Mouse (Mus musculus) urinary bladder, postnatal 14 days (tissue): ENCODE data around the gene Stxbp1.

Source experiments
- DNase-seq: peaks from one replicate; pipeline ENCODE4 v3.0.0; 2021; ENCODE audit warnings: low spot score

The Stxbp1 gene

GRCm38 (mm10) chr2:32752181-32752580 lies 94.9 kb downstream of the Stxbp1 start:
- no peak for DNase-seq

GRCm38 (mm10) chr2:32751665-32752033 lies 95.4 kb downstream of the Stxbp1 start:
- DNase-seq, result no peak

- peak; percentile 78 for DNase-seq
These were observed 96.0 kb downstream of the Stxbp1 start for GRCm38 (mm10) chr2:32750887-32751664.

DNA sequence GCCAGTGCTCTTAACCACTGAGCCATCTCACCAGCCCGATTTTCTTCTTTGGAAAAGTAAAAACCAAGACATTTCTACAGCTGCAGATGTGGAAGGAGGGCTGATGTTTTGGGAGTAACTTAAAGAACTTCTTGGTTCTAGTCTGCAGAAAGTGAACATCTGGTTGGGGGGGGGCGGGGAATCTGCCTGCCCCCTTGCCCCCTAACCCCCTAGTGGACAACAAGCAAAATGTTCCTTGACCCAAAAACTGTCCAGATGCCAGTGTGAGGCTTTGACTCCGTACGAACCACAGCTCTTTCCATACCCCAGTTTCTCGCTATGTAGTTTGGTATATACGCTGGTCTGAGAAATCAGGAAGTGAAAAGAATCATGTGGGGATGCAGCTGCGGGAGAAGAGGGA lies 96.8 kb downstream of the Stxbp1 start:
- no peak for DNase-seq

DNA sequence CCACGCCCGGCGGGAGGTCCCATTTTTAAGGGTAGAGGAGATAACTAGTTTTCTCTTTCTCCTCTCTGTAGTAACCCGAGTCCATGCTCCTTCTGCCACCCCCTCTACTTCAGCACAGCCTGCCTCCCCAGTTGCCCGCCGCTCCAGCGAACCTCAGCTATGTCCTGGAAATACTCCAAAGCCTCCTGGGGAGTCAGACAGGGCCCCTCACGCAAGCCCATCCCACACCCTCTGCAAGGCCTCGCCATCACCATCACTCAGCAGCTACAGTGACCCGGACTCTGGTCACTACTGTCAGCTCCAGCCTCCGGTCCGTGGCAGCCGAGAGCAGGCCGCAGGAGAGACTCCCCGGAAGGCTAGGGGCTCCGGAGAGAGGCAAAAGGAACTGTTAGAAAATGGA lies 98.0 kb downstream of the Stxbp1 start:
- DNase-seq, result no peak

GRCm38 (mm10) chr2:32744272-32744982 lies 102.6 kb downstream of the Stxbp1 start:
- DNase-seq, result no peak

DNA sequence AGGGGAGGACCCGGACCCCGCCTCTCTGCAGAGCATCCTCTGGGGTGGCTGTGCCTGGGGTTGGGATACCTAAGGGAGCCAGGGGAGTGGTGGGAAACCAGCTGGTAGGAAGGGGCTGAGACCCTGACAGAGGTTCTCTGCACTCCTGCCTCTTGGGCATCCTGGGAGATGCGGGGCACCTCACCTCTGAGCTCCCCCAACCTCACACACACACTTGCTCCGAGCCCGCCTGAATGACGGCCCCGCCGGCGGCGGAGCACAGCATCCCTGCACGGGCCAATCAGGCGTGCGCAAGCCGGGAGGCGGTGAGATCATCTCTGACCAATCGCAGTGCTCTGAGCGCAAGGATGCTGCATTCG lies 104.9 kb downstream of the Stxbp1 start:
- no peak for DNase-seq

DNA sequence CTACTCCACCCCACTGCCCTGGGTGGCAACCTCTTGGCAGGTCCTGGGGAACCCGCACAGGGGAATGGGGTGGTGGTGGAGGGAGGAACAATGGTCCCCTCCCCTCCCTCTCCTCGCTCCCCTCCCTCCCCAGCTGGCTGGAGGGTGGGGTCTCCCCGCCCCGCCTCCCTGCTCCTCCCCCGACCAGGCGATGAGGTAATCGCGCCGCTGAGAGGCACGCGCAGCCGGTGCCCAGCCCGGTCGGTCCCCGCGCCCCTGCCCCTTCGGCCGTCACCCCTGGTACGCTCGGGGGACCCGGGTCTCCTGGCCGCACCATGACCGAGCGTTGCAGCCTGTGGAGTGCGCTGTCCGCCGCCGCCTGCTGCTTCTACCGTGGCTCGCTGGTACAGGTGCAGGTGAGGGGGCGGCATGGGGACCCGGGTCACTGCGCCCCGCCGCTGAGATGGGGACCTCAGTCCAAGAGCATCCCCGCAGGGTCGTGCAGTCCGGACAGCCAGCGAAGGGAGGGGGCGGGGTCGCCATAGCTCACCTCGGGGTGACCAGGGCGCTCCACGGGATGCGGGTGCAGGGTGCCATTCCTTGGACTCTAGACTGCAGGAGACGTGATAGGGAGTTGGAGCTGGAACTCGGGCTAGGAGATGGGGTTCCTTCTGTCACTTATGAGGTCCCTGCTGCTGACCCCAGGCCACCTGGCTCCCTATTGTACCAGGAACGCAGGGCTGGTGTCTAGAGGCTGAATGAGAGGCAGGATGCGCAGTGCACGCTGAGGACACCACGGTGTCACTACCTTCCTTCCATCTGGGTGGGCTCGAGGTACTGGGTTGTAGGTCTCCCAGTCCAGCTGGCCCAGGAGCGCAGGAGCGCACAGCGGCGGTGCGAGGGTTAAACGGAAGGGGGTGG lies 105.5 kb downstream of the Stxbp1 start:
- DNase-seq, result peak; percentile 35

GRCm38 (mm10) chr2:32740916-32741272 lies 106.2 kb downstream of the Stxbp1 start, which contains the start of gene 6330409D20Rik:
Gene 6330409D20Rik, minus strand, starts transcription at chr2:32741016.
- no peak for DNase-seq

DNA sequence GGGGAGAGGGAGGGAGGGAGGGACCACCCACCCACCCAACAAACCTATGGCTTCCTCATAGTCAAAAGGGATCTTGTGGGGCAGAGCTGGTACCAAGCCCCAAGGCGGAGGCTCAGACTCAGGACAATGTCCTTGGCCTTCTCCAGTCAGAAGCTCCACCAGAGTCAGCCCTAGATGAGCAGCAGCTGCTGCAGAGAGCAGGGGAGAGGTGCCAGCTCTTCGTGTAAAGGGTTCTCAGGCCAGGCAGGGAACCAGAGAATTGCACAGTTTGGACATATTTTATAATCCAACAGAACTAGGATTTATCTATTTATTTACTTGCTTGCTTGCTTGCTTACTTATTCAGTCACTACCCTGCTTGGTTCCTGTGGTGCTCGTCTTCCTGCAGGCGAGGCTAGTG lies 107.7 kb downstream of the Stxbp1 start:
- DNase-seq, result no peak
